Mouse (Mus musculus) monocyte, adult 2 months (primary cell): ENCODE measurements around the gene Ech1.
A peak's percentile ranks its signal among the peaks of the same experiment; 100 is the strongest.

Experiments
- DNase-seq, 2 experiments: peaks; one replicate each; pipeline ENCODE4 v3.0.0; 2022; ENCODE audit warnings: low spot score in 2 of 2, low read depth in 1 of 2

Ech1 gene

DNA sequence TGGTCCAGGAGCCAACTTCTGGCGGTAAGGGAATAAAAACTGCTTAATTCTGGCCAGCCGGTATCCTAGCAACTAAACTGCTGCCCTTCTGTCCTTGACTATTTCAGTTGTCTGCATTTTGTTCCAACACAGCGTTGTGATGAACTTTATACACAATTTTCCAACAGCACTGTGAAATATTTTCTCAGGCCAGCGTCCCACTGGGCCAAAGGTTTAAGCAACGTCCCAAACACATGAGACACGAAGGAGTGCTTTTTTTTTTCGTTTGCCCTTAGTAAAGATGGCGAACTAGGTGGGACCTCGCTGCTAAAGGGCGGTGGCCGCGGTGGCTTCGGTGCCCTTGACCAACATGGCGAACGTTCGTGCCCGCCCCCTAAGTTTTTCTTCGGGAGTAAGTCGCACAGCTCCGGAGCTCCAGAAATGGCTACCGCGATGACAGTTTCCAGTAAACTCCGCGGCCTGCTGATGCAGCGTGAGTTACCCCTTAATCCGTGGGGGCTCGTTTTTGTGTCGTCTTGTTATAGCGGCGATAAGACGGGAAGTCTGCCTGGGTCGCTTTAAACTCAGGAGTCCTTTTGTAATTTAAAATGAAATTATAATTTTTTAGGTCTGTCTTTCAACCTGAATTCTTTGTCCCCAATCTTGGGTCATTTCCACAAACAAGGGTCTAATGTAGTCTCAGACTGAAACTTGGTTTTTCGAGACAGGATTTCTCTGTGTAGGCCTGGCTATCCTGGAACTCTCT, at the start of gene Ech1:
Gene Ech1 (plus strand): TSS at position 277 of the 745 bp plus-strand sequence.
- DNase-seq, result peak; percentile 61 to 84

DNA sequence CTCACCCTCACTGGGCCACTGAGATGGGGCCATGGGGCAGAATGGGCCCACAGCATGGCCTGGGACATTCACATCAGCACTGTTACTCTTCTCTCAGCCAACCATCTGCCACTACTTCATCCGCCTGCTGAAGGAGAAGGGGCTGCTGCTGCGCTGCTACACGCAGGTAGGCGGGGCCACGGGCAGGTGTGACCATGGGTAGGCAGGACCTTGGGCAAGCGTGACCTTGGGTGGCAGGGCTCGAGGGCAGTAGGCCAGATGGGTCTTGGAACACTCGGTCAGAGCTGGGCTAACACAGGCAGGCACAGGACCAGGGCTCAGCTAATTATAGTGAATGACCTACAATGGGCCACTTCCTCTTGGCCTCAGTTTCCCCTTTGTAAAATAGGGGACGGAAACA, 46.2 kb upstream of the Ech1 start:
- DNase-seq, result no peak

DNA sequence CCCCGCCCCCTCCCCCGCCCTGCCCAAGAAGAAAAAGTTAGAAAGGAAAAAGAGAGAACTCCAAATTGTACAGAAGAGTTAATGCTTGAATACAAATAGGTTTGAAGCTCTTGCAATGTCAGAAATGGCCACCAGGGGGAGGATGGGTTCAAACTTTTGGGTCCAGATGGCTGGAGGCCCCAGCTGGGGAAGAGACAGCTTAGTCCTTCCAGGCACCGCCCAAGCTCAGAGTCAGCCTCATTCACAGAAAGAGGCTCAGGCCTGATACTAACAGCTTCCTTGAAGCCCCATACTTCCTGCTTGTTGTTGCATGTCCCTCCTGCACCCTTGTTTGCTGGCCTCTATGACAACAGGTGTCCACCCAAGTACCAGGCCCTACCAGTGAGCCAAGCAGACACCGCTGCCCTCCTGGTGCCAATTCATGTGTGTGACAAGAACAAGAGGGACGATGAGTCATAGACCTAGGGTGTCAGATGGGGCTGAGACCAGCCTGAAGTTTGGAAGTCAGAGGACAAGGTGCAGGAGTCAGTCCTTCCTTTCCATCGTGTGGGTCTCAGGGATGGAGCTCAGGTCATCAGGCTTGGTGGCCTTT, 44.9 kb upstream of the Ech1 start:
- DNase-seq, result peak; percentile 72 to 83

DNA sequence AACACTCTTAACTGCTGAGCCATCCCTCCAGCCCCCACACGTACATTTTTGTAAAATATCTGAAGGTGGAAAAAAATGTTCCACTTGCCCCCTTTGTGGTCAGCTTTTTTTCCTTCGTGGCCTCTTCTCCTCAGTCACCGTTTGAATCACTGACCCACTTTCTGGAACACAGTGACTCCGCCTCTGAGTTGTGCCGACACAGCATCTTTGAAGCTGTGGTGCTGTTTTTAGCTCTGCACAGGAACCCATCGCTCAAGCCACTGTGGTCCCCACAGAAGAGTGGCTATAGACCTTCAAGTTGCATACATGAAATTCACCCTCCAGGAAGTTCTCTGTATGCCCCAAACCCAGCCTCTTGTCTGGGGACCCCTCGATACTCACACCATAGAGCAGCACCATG, 44.2 kb upstream of the Ech1 start:
- DNase-seq, result no peak

DNA sequence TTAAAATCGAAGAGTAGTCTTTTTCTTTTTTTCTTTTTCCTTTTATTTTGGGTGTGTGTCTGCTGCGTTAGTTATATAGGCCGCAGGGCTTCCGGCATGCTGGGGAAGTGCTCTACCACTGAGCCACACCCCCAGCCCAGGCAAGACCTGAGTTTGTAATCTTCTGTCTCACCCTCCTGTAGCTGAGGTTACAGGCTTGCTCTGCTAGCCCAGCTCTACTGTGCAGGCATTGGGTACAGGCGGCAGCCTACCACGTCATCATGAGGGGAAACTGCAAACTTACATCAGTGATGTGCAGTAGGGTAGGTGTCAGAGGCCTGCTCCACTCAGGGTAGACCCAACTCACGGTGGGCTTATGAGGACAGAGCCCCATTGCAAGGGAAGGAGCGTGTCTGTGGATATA, 43.8 kb upstream of the Ech1 start:
- peak in 1 of 2 experiments; percentile 12 for DNase-seq

DNA sequence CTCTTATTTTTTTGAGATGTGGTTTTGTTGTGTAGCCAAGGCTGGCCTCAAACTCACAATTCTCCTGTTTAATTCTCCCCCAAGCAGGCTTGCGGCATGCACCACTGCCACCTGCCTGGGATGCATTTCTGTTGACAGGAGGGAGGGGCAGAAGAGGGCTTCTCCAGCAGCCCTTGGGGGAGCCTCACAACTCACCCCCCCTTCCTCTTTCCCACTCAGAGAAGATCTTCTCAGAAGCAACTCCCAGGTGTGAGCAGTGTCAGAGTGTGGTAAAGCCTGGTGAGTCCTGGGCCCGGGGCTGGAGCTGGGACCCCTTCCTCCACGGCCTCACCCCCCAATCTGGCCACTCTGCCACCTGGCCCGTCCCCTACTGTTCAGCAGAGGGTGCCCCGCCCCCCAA, 39.9 kb upstream of the Ech1 start:
- no peak for DNase-seq

DNA sequence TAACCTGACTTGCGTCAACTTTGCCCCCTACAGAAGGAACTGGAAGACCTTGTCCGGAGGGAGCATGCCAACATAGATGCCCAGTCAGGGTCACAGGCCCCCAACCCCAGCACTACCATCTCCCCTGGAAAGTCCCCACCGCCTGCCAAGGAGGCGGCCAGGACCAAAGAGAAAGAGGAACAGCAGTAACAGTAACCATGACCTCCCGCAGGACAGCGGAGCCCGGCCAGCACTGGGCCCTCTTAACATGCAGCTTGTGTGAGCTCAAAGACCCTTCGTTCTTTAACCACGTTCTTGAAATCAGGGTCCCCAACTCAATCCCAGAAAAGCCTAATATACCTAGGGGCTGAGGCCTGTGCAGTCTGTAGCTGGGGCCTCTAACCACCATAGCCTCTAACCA, 37.1 kb upstream of the Ech1 start:
- no peak for DNase-seq

DNA sequence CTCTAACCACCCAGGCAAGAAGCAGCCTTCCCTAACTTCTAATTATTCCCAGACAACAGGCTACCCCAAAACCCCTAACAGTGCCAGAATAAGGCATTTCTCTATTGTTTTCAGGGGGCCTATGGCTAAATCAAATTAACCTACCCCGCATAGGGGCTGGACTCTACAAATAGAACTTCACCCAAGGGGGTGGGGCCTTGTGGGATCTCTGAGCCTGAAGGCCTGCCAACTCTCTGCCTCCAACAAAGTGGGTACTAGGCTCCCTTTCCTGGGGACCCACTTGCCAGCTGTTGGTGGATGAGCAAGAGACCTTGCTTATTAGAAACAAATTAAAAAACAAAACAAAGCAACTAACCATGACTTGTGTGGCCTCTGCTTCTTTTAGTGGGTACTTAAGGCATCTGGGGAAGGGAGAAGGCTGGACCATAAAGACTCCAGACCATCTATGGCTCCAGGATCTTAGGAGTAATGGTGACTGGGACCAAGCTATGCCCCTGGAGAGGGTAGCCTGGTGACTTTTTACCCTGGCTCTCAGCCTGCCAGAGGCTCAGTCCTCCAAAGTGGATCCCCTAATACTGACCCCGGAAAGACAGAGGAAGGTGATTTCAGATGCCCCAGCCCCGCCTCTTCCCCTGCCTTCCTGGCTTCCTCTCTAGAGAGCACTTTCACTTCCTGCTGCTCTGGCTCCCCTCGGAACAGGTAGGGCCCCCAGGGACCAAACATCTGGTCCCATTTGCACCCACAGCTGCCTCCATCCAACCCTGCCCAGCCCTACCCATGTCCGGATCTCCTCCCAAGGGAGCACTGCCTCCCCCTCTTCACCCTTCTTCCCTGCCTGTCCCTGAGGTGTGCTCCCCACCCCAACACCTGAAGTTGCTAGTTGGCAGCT, 36.5 kb upstream of the Ech1 start, which contains the start of gene Rinl:
Gene Rinl (plus strand): TSS at position 663 of the 889 bp plus-strand sequence.
- no peak for DNase-seq

DNA sequence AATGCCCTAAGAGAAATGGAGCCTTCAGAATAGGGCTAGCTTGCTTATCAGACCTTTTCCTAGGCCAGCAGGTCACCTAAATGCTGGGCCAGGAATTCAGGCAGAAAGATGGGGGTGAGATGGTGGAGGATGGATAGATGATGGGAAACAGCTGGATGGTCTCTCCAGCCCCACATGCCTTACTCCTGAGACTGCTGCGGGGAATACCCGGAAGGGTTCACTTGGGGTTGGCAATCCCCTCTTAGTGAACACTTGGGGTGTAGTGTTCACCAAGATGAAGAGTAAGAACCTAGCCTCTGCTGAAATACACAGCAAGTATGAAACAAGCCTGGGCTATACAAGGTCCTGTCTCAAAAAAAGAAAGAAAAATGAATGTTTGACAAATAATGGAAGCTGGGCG, 35.8 kb upstream of the Ech1 start:
- no peak for DNase-seq

DNA sequence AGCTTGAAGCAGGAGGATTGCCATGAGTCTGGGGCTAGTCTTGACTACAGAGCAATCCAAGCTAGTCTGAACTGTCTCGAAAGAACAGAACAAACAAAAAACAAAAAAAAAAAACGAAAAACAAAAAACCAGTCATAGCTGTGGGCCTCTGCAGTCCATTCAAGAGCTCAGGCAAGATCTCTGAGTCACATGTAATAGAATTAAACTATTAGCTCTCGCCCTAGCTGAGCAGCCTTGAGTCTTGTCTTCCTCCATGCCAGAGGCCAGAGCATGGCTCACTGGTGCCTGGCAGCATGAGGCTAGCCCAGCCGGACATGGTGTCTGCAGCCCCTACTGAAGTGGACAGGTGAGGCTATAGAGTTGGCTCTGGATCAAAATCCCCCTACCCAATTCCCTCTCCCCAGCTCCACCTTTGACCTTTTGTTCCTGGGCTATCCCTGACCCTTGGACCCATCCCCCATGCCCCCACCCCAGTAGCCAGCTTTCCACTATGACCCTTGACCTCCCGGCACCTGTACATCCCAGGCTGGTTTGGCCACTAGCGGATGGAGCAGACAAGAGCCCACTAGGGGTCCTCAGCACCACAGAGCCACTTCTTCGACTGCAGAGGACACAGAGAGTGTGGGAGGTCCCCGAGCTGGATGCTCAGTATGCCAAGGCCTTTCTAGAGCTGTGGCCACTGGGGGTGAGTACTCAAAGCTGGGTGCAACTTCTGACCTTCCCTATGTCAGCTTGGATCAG, 34.8 kb upstream of the Ech1 start:
- no peak for DNase-seq

DNA sequence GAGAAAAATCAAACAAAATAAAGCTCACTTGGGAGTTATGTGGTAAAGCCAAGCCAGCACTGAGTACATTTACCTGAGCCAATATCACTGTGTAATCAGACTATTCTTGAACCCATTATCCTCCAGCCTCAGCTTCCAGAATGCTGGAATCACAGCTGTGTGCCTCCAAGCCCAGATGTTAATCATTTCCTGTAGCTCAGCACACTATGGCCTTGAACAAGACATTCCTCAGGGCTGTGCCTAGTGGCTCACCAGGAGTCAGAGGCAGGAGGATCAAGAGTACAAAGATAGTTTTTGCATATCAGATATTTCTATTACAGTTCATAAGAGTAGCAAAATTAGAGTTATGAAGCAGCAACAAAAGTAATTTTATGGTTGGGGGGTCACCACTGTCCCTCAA, 33.3 kb upstream of the Ech1 start:
- no peak for DNase-seq

DNA sequence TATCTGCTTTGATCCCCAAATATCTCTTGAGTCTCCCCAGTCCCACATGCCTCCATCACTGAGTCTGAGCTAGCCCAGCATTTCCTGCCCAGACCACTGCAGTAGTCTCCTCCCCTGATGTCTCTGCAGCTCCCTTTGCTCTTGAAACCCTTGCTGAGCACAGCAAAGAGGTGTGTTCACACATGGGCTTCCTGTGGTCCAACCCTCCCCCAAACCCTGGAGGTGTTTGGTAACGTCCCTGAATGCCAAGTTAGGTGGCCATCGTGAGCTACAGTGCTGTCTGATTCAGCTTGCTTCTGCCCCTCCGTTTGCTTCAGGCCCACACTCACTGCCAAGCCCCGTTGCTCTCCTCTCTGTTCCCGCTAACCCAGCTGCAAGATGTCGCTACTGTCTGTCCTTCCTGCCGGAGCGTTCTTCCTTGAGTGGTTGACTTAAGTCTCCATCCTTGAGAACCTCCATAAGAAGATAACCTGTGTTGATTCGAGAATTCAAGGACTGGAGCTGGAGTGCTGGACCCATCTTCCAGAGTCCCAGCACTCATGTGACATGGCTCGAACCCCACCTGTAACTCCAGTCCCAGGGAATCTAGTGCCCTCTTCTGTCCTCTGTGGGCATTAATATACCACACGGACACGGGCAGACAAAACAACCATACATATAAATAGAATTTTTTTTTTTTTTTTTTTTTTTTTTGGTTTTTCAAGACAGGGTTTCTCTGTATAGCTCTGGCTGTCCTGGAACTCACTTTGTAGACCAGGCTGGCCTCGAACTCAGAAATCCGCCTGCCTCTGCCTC, 32.4 kb upstream of the Ech1 start:
- no peak for DNase-seq

DNA sequence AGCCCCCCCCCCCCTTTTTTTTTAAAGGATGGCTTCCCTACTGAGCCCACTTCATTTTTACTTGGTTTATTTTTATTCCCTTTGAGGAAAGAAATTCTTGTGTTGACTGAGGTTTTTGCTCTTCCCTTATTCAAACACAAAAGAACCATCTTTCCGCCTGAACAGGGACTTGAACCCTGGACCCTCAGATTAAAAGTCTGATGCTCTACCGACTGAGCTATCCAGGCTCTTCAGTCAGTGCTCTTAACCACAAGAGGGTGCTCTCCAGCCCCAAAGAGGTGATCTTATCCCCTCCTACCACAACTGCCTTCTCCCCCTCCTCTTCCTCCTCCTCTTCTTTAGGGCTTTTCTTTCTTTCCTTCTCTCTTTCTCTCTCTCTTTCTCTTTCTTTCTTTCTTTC, 31.2 kb upstream of the Ech1 start:
- DNase-seq, result no peak

DNA sequence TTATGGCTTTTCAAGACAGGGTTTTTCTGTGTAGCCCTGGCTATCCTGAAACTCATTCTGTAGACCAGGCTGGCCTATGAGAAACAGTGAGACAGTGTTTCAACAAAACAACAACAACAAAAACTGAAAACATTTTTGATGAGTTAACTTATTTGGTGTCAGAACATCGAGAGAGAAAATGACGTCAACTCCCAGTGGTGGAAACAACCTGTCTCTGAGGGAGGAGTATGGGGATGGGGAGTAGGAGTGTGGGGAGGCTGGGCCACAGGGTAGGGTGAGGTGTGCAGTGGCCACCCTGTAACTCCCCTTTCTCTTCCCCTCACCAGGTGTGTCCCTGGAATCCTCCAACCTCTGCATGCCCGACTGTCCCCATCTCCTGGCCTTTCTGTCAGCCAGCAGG, 30.5 kb upstream of the Ech1 start:
- no peak for DNase-seq

DNA sequence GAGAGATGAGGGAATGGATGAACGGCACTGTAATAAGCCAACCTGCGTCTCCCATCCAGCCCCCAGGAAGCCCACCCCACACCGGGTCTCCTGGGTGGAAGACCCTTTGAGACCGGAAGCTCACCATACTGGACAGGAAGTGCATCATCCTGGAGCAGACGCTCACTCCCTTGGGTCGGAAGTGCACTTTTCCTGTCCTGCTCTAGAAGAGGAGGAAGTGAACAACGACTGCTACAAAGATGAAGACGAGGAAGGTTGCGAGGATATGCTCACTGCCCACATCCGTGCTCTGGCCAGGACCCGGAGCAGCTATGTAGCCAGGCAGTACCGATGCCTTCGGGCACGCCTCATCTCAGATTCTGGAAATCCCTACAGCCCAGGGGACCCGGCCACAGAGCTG, 29.2 kb upstream of the Ech1 start:
- no peak for DNase-seq

DNA sequence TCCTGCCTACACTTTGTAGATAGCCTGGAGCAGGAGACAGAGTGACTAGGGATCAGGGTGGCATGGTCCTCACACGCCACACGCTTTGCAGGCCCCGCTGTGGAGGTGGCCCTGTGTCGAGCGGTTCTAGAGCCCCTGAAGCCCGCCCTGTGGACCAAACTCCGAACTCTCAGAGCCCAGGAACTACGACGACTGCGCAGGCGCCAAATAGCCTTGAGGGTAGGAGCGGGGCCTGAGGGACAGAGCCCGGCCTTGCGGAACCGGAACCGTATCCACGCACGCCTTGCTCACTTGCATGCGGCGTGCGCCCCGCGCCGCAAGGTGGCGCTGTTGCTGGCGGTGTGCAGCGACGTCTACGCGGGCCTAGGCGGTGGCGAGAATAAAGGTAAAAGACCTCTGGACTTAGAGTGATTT, 28.4 kb upstream of the Ech1 start:
- peak; percentile 42 to 73 for DNase-seq

DNA sequence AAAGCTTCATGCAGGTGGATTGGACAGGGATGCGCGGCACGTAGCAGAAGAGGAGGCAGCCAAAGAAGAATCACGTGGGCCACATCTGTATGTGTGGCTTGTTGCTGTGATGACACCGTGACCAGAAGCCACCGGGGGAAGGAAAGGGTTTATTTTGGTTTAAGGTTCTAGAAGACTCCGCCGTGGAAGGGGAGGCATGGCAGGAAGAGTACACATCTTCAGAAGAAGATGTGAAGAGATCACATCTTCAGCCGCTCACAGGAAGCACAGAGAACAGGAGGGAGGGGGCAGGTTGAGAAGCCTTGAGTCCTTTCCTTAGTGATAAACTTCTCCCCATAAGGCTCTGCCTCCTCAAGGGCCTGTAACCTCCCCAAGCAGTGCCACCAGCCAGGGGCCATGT, 25.0 kb upstream of the Ech1 start:
- no peak for DNase-seq

DNA sequence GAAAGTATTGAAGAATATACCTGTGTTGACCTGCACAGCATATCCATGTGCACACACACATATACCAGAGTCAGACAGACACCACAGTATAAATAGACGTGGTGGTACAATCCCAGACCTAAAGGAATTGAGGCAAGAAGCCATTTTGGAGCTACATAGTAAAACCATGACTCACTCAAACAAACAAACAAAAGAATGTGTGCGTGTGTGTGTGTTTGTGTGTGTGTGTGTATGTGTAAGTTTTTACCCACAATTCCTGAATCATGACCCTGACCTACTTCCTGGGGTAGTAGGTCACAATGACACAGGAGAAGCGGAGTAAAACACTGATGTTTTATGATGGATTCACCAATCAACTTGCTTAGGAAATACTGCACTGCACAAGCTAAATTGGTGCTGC, 23.6 kb upstream of the Ech1 start:
- DNase-seq, result no peak

DNA sequence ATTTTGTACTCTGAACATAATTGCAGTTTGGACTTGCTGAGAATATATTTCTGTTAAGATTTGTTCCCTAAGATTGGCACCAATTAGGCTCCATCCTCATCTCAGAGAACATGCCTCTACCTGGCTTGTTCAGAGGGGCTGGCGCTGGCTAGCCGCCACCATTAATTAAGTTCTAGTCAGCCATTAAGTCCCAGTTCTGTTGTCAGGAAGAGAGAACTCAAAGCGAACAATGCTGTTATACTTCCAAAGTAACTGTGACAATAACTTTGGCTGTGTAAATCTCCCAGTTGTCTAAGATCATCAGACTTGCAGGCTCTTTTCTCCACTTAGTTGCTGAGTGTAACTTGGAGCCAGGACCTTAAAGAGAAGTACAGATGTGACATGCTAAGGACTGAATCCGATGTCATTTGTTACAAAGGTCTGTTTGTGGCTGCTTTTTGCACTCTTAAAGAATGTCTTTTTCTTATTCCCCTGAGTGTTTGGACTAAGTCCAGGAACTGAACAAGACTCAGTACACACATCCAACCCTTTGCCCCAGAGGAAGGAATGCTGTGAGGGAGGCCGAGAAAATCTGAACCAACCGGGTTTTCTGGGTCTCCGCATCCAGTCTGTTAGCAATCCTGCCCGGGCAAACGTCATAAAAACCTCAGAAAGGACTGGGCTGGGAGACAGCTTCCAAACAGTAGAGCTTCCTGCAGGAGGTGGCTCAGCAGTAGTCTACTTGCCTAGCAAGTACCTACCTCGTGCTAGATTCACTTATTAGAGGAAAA, 22.9 kb upstream of the Ech1 start:
- no peak for DNase-seq
